ENCODE assay signal across 8 mouse cellular contexts in the genomic region with DNA sequence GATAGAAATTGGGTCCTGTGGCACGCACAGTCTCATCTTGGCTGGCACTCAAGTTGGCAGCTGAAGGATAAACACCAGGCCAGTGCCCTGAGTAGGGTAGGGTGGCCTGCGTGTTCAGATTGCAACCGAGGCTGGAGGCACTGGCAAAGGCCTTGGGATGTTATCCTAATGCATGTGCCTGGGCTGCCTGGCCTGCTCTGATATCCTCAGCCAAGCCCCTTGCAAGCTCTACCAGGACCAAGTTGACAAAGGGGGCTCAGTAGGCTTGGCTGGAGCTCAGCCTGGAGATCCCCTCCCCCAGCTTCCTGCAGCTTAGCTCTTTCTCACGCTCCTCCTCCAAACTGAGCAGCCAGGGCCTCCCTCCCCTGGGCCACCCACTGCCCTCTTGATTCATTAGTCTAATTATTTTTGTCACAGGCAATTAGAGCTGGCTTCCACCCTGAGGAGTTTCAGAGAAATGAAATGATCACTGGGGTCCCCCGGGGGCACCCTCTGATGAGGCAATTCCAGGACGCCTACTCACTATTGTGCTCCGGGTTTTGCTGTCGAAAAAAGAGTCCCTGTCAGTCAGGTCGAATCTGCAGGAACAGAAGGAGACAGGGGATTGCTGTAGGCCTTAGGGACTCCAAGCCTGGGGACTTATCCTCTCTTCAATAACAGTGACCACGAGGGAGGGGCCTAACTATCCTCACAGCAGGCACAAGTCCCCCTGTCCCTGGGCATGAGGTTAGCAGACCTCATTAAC.
DNase-seq lines count a peak whose midpoint lies in the region; ATAC-seq and TF ChIP-seq lines count a peak whose summit lies in the region.

No protein-coding gene starts in this region.

- 46% methylated on average over 10 of the region's 10 CpGs for WGBS in intestine, postnatal 0 days
- WGBS in midbrain, embryonic 10.5 days: 11% methylated on average over 10 of the region's 10 CpGs
- 19% methylated on average over 10 of the region's 10 CpGs for WGBS in stomach, embryonic 14.5 days

- no peaks in the 10 kb centered on the region for H3K4me1 ChIP-seq in intestine, postnatal 0 days (replicated peaks; ENCODE audit: control insufficient read depth, insufficient read depth, low read length)
- peaks cover 40% of the 10 kb centered on the region for H3K4me1 ChIP-seq in midbrain, embryonic 10.5 days
- peaks cover 12% of the 10 kb centered on the region for H3K4me1 ChIP-seq in stomach, embryonic 14.5 days (ENCODE audit: control insufficient read depth, insufficient read depth, low read length)

- ATAC-seq in intestine, postnatal 0 days: peak; percentile 43
- ATAC-seq in stomach, embryonic 14.5 days (ENCODE audit: insufficient number of reproducible peaks, insufficient read depth, low FRiP score, low read depth): peak; percentile 62; the same call in 1 of the 2 replicates

- H3K4me3 ChIP-seq in intestine, postnatal 0 days (ENCODE audit: low read depth, low read length): no peak overlapping the region
- peak overlapping the region; percentile 17; the same call in 1 of the 2 replicates for H3K4me3 ChIP-seq in midbrain, embryonic 10.5 days
- H3K4me3 ChIP-seq in stomach, embryonic 14.5 days (ENCODE audit: low read depth, low read length): no peak overlapping the region

- no peak for TF ChIP-seq CTCF in intestine, postnatal 0 days (IDR thresholded peaks at IDR 0.05; ENCODE audit: low read depth)

- peak; percentile 53 to 76 for DNase-seq in adrenal gland, postnatal 36 days
- peak; percentile 84 for DNase-seq in embryo, embryonic 10 days (ENCODE audit: low spot score)
- DNase-seq in gonadal fat pad, adult 2 months (ENCODE audit: low read depth): peak; percentile 44
- peak; percentile 27 to 79 for DNase-seq in left cerebral cortex, adult 8-10 months (ENCODE audit: low spot score in 2 of 2)
- DNase-seq in midbrain, embryonic 10.5 days (ENCODE audit: low spot score): peak; percentile 78
- no peak for DNase-seq in spleen, postnatal 14 days (ENCODE audit: low spot score in 2 of 2)

- no peak overlapping the region for H3K9ac ChIP-seq in intestine, postnatal 0 days (ENCODE audit: low read depth, low read length)
- H3K9ac ChIP-seq in stomach, embryonic 14.5 days (replicated peaks; ENCODE audit: low read depth, low read length): no peak overlapping the region

- no peaks in the 10 kb centered on the region for H3K27me3 ChIP-seq in intestine, postnatal 0 days (replicated peaks; ENCODE audit: control insufficient read depth, insufficient read depth, low read length)
- H3K27me3 ChIP-seq in midbrain, embryonic 10.5 days (ENCODE audit: low read depth, poor library complexity, severe bottlenecking): peaks cover 43% of the 10 kb centered on the region
- no peaks in the 10 kb centered on the region for H3K27me3 ChIP-seq in stomach, embryonic 14.5 days (ENCODE audit: control insufficient read depth, insufficient read depth, low read length)

- no peak overlapping the region for H3K4me2 ChIP-seq in intestine, postnatal 0 days (replicated peaks; ENCODE audit: low read depth)
- H3K4me2 ChIP-seq in stomach, embryonic 14.5 days (replicated peaks; ENCODE audit: low read depth, low read length): no peak overlapping the region

- no peaks in the 10 kb centered on the region for H3K36me3 ChIP-seq in intestine, postnatal 0 days (ENCODE audit: control insufficient read depth, insufficient read depth)
- H3K36me3 ChIP-seq in midbrain, embryonic 10.5 days: peaks cover 89% of the 10 kb centered on the region
- H3K36me3 ChIP-seq in stomach, embryonic 14.5 days (ENCODE audit: control insufficient read depth, insufficient read depth, low read length): no peaks in the 10 kb centered on the region; the same call in 1 of the 2 replicates

- H3K9me3 ChIP-seq in intestine, postnatal 0 days (ENCODE audit: control insufficient read depth): no peaks in the 10 kb centered on the region
- no peaks in the 10 kb centered on the region for H3K9me3 ChIP-seq in midbrain, embryonic 10.5 days (replicated peaks)
- H3K9me3 ChIP-seq in stomach, embryonic 14.5 days (ENCODE audit: control insufficient read depth, low read depth, low read length): no peaks in the 10 kb centered on the region

- H3K27ac ChIP-seq in intestine, postnatal 0 days (ENCODE audit: low read depth, low read length): no peak overlapping the region; the same call in 1 of the 2 replicates
- peak overlapping the region; percentile 89 for H3K27ac ChIP-seq in midbrain, embryonic 10.5 days (replicated peaks)
- peak overlapping the region; percentile 56; the same call in 1 of the 2 replicates for H3K27ac ChIP-seq in stomach, embryonic 14.5 days (ENCODE audit: low read length)

Comparison
In these comparisons a context has a peak if more than half of its experiments do, and no peak if none do; other contexts are left out.
1. DNase-seq: peak in adrenal gland, postnatal 36 days (2 of 2), embryo, embryonic 10 days (single experiment), gonadal fat pad, adult 2 months (single experiment), left cerebral cortex, adult 8-10 months (2 of 2) and midbrain, embryonic 10.5 days (single experiment); none in spleen, postnatal 14 days (0 of 2).